In the genomic region with DNA sequence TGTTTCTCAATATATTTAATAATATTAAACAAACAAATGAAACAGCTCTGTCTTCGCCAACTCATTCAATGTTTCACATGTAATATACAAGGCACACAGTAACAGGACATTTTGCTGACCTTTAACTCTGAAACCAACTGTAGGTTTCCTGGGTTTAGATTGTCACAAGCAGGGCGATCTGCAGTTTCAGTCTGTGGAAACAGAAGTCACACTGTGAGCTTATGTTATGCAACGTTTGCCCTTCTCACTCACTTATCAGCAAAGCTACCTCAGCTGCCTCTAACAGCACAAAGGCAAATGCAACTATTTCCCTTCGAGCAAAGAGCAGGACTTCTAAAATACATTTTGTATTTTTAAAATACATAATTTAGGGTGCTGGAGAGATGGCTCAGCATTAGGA, we compare ENCODE assay signal across 35 mouse cellular contexts.
"Had no signal": no experiment of that assay in that cellular context is flagged by ENCODE, and none has a peak within 500 bp of the region (broad histone marks: within the 10 kb centered on the region; RNA-seq: fewer than 3 reads in every experiment).

No protein-coding gene starts in this region.

- H3K4me2 ChIP-seq: heart, embryonic 11.5 days; heart, embryonic 12.5 days; heart, embryonic 13.5 days; heart, embryonic 15.5 days; hindbrain, embryonic 12.5 days; hindbrain, embryonic 13.5 days; hindbrain, embryonic 14.5 days; hindbrain, embryonic 15.5 days; intestine, embryonic 15.5 days; kidney, embryonic 15.5 days had no signal

- H3K4me1 ChIP-seq: heart, embryonic 10.5 days; heart, embryonic 12.5 days; heart, embryonic 13.5 days; heart, embryonic 15.5 days; hindbrain, embryonic 10.5 days; hindbrain, embryonic 12.5 days; hindbrain, embryonic 13.5 days; hindbrain, embryonic 15.5 days; intestine, embryonic 15.5 days; kidney, embryonic 15.5 days had no signal

- H3K9me3 ChIP-seq: heart, embryonic 10.5 days; heart, embryonic 12.5 days; heart, embryonic 13.5 days; heart, embryonic 15.5 days; hindbrain, embryonic 10.5 days; hindbrain, embryonic 12.5 days; hindbrain, embryonic 13.5 days; hindbrain, embryonic 15.5 days; intestine, embryonic 15.5 days; kidney, embryonic 15.5 days had no signal

- H3K27ac ChIP-seq: heart, adult 2 months; heart, embryonic 10.5 days; heart, embryonic 13.5 days; heart, embryonic 15.5 days; hindbrain, embryonic 10.5 days; hindbrain, embryonic 12.5 days; hindbrain, embryonic 13.5 days; hindbrain, embryonic 14.5 days; hindbrain, embryonic 15.5 days; hindbrain, postnatal 0 days; intestine, embryonic 15.5 days; kidney, embryonic 15.5 days; kidney, postnatal 0 days; layer of hippocampus, adult 2 months had no signal

- H3K27me3 ChIP-seq: heart, embryonic 12.5 days; heart, embryonic 13.5 days; heart, embryonic 15.5 days; hindbrain, embryonic 12.5 days; hindbrain, embryonic 13.5 days; hindbrain, embryonic 15.5 days; intestine, embryonic 15.5 days; kidney, embryonic 15.5 days had no signal

- DNase-seq: heart, adult 2 months; heart, postnatal 10 days; heart, postnatal 14 days; heart, postnatal 36 days; heart, postnatal 4 days; kidney, adult 11 months; kidney, adult 18-20 months; kidney, adult 2 months; kidney, adult 8-10 months; kidney, adult 9 months; kidney, postnatal 10 days; kidney, postnatal 14 days; kidney, postnatal 25 days; kidney, postnatal 36 days; kidney, postnatal 4 days; layer of hippocampus, adult 9-11 months had no signal

- H3K9ac ChIP-seq: heart, embryonic 12.5 days; heart, embryonic 13.5 days; heart, embryonic 15.5 days; hindbrain, embryonic 12.5 days; hindbrain, embryonic 13.5 days; hindbrain, embryonic 14.5 days; hindbrain, embryonic 15.5 days; intestine, embryonic 15.5 days; kidney, embryonic 15.5 days had no signal

- ATAC-seq: hindbrain, embryonic 16.5 days; hindbrain, postnatal 0 days; inflammation-experienced regulatory T-cells, adult 6 months; intestine, embryonic 15.5 days; intestine, embryonic 16.5 days; intestine, postnatal 0 days had no signal

- H3K4me3 ChIP-seq: heart, adult 2 months; heart, embryonic 10.5 days; heart, embryonic 12.5 days; heart, embryonic 13.5 days; heart, embryonic 15.5 days; hindbrain, embryonic 10.5 days; hindbrain, embryonic 12.5 days; hindbrain, embryonic 13.5 days; hindbrain, embryonic 15.5 days; intestine, embryonic 15.5 days; kidney, embryonic 15.5 days; layer of hippocampus, adult 2 months had no signal
